In genomic region chr13:46182851-46183250, GRCm38 (mm10) we compare ENCODE assay signal across 10 mouse cellular contexts.
DNase-seq lines count a peak whose midpoint lies in the region; TF ChIP-seq lines count a peak whose summit lies in the region.
"Had no signal": no experiment of that assay in that cellular context is flagged by ENCODE, and none has a peak within 500 bp of the region (broad histone marks: within the 10 kb centered on the region; RNA-seq: fewer than 3 reads in every experiment).

No protein-coding gene starts in this region.

- no peak for TF ChIP-seq POLR2A in cortical plate, adult 2 months (IDR thresholded peaks at IDR 0.05; ENCODE audit: extremely low read depth, insufficient read depth, low read length)

- H3K4me1 ChIP-seq in heart, embryonic 10.5 days = no peaks in the 10 kb centered on the region
- peaks cover 9% of the 10 kb centered on the region for H3K4me1 ChIP-seq in cortical plate, adult 2 months (ENCODE audit: control insufficient read depth, insufficient read depth, low read length)

- TF ChIP-seq CTCF in cortical plate, adult 2 months (IDR thresholded peaks at IDR 0.05; ENCODE audit: extremely low read depth, insufficient read depth, low read length) = peak; percentile 10; the same call in 1 of the 2 replicates

- H3K27ac ChIP-seq in heart, embryonic 10.5 days = no peak overlapping the region
- H3K27ac ChIP-seq in cortical plate, adult 2 months (ENCODE audit: insufficient read depth, low read length) = no peak overlapping the region
- H3K27ac ChIP-seq: lung, embryonic 15.5 days had no signal

- H3K27me3 ChIP-seq in heart, embryonic 10.5 days (ENCODE audit: insufficient read depth, poor library complexity, severe bottlenecking) = no peaks in the 10 kb centered on the region
- H3K27me3 ChIP-seq: lung, embryonic 15.5 days had no signal

- peak; percentile 49 for DNase-seq in heart, adult 11 months
- no peak for DNase-seq in heart, embryonic 10.5 days (ENCODE audit: low spot score)
- DNase-seq in left cerebral cortex, adult 11 months (ENCODE audit: low spot score) = peak; percentile 45
- no peak for DNase-seq in left cerebral cortex, postnatal 10 days (ENCODE audit: extremely low spot score in 1 of 2, low spot score in 2 of 2)
- peak; percentile 12 for DNase-seq in ES-CJ7 (ENCODE audit: low read depth, low spot score)
- no peak for DNase-seq in neural tube, embryonic 10.5 days (ENCODE audit: extremely low spot score, low spot score)
- DNase-seq in Muller cell, postnatal 12 days (ENCODE audit: inconsistent ontology term) = no peak
- DNase-seq: right cerebral cortex, postnatal 4 days had no signal

- WGBS in heart, embryonic 10.5 days = 75% methylated on average over 8 of the region's 8 CpGs

- H3K4me3 ChIP-seq in heart, embryonic 10.5 days = no peak overlapping the region
- no peak overlapping the region for H3K4me3 ChIP-seq in cortical plate, adult 2 months (ENCODE audit: insufficient read depth, low read length)
- H3K4me3 ChIP-seq: lung, embryonic 15.5 days had no signal

- H3K9me3 ChIP-seq in heart, embryonic 10.5 days = no peaks in the 10 kb centered on the region
- H3K9me3 ChIP-seq: lung, embryonic 15.5 days had no signal

- intact Hi-C loops in left cerebral cortex, postnatal 10 days (cut with DNase I) = no loop called here

- no peaks in the 10 kb centered on the region for H3K36me3 ChIP-seq in heart, embryonic 10.5 days
- H3K36me3 ChIP-seq: lung, embryonic 15.5 days had no signal

Comparison
In these comparisons a context has a peak if more than half of its experiments do, and no peak if none do; other contexts are left out.
1. DNase-seq: peak in heart, adult 11 months (single experiment), left cerebral cortex, adult 11 months (single experiment) and ES-CJ7 (single experiment); none in heart, embryonic 10.5 days (single experiment), left cerebral cortex, postnatal 10 days (0 of 2), neural tube, embryonic 10.5 days (single experiment) and Muller cell, postnatal 12 days (single experiment).